Mouse (Mus musculus) liver, embryonic 11.5 days (tissue): ENCODE measurements around the gene Popdc2. TPM values are rescaled to one million over a fixed set of nuclear protein-coding genes. Genes with fewer than 3 reads are reported as not detected.

Experiments used
- ATAC-seq: fragments of 200-750 bp; cut with Nextera tagmentation; replicated peaks from 2 replicates; pipeline ENCODE4 v1.8.0; 2017; ENCODE audit warnings: moderate number of reproducible peaks, mild to moderate bottlenecking, moderate TSS enrichment, moderate library complexity; ENCODE audit not compliant: low FRiP score
- DNase-seq: peaks from one replicate; pipeline ENCODE4 v3.0.0-alpha.2; 2017; ENCODE audit warnings: low spot score
- H3K27ac ChIP-seq: fragments of 300-500 bp; sonication (generic); 2 replicates; pipeline ENCODE4 v1.5.1; 2014; ENCODE audit warnings: mild to moderate bottlenecking, low read depth, low read length, control low read depth
- H3K27me3 ChIP-seq: fragments of 300-500 bp; sonication (generic); replicated peaks from 2 replicates; pipeline ENCODE4 v1.6.1; 2014; ENCODE audit warnings: low read length, mixed read lengths; ENCODE audit not compliant: control insufficient read depth, insufficient read depth
- H3K36me3 ChIP-seq: fragments of 300-500 bp; sonication (generic); 2 replicates; pipeline ENCODE4 v1.6.1; 2014; ENCODE audit warnings: mild to moderate bottlenecking, low read length, moderate library complexity, mixed read lengths; ENCODE audit not compliant: control insufficient read depth, insufficient read depth
- H3K4me1 ChIP-seq: fragments of 300-500 bp; sonication (generic); replicated peaks from 2 replicates; pipeline ENCODE4 v1.6.1; 2014; ENCODE audit warnings: low read length, mixed read lengths; ENCODE audit not compliant: control insufficient read depth, insufficient read depth
- H3K4me2 ChIP-seq: fragments of 300-500 bp; sonication (generic); 2 replicates; pipeline ENCODE4 v1.6.1; 2014; ENCODE audit warnings: mild to moderate bottlenecking, control low read depth, moderate library complexity
- H3K4me3 ChIP-seq: fragments of 300-500 bp; sonication (generic); 2 replicates; pipeline ENCODE4 v1.5.1; 2014; ENCODE audit warnings: low read depth, low read length, control low read depth
- H3K9ac ChIP-seq: fragments of 300-500 bp; sonication (generic); 2 replicates; pipeline ENCODE4 v1.6.1; 2014; ENCODE audit warnings: low read depth, low read length, control low read depth
- H3K9me3 ChIP-seq: fragments of 300-500 bp; sonication (generic); 2 replicates; pipeline ENCODE4 v1.6.1; 2016; ENCODE audit warnings: low read length, inconsistent platforms, mixed read lengths; ENCODE audit not compliant: control insufficient read depth
- whole genome bisulfite sequencing: fragments of 180-500 bp; shearing (Covaris S2); extraction: QIAGEN DNeasy Blood & Tissue Kit; methylation state at CpG from one replicate; pipeline ENCODE4 v1.1.7; 2014; 5-methylcytosine and 5-hydroxymethylcytosine counted together
- polyA plus RNA-seq: library from polyadenylated mRNA; unstranded; fragments of >200 nt; fragmentation: Nextera tagmentation; extraction: Ambion mirVana; gene quantifications from 2 replicates; pipeline ENCODE4 v1.2.1, GENCODE M21; 2014

The Popdc2 gene
- polyA plus RNA-seq, 1 experiment from 2014 or later = 15.8 TPM

GRCm38 (mm10) chr16:38362493-38363255 is 665 bp downstream of the Popdc2 start:
- H3K27ac ChIP-seq = no peak overlapping the region; the same call in 1 of the 2 replicates
- H3K27me3 ChIP-seq = no peaks in the 10 kb centered on the region
- ATAC-seq (0 out of 2 replicates have a peak, but pooled peaks have one; percentile 27), DNase-seq (no peak)
- no peak overlapping the region for H3K9ac ChIP-seq
- H3K36me3 ChIP-seq = no peaks in the 10 kb centered on the region
- H3K4me2 ChIP-seq = peak overlapping the region; percentile 31
- H3K9me3 ChIP-seq = no peaks in the 10 kb centered on the region
- 64% methylated on average over 20 of the region's 20 CpGs for WGBS
- H3K4me1 ChIP-seq = peaks cover 19% of the 10 kb centered on the region; the same call in 1 of the 2 replicates
- H3K4me3 ChIP-seq = no peak overlapping the region

- 32% methylated on average over 3 of the region's 3 CpGs for WGBS
- Histone ChIP-seq H3K4me3 (no peak overlapping the region), H3K4me1 (peaks cover 19% of the 10 kb centered on the region), H3K4me2 (peak overlapping the region; percentile 31; the same call in 1 of the 2 replicates), H3K27me3 (no peaks in the 10 kb centered on the region), H3K27ac (no peak overlapping the region), H3K9me3 (no peaks in the 10 kb centered on the region), H3K9ac (no peak overlapping the region), H3K36me3 (no peaks in the 10 kb centered on the region)
- no peak for DNase-seq
- no peak for ATAC-seq
Observed at GRCm38 (mm10) chr16:38363256-38363595, 1.2 kb downstream of the Popdc2 start.

GRCm38 (mm10) chr16:38363657-38364056 is 1.6 kb downstream of the Popdc2 start:
- Histone ChIP-seq H3K36me3 (no peaks in the 10 kb centered on the region), H3K27ac (no peak overlapping the region), H3K27me3 (no peaks in the 10 kb centered on the region), H3K9me3 (no peaks in the 10 kb centered on the region), H3K9ac (no peak overlapping the region), H3K4me2 (peak overlapping the region; percentile 4; the same call in 1 of the 2 replicates), H3K4me3 (no peak overlapping the region), H3K4me1 (peaks cover 23% of the 10 kb centered on the region)
- DNase-seq (no peak), ATAC-seq (no peak)
- WGBS = 40% methylated on average over 7 of the region's 7 CpGs

GRCm38 (mm10) chr16:38365390-38365789 is 3.4 kb downstream of the Popdc2 start:
- ATAC-seq (no peak), DNase-seq (no peak)
- no peak overlapping the region for H3K9ac ChIP-seq
- no peaks in the 10 kb centered on the region for H3K36me3 ChIP-seq
- H3K4me1 ChIP-seq = peaks cover 37% of the 10 kb centered on the region
- H3K27ac ChIP-seq = no peak overlapping the region
- WGBS = 85% methylated on average over 10 of the region's 10 CpGs
- H3K27me3 ChIP-seq = no peaks in the 10 kb centered on the region
- H3K4me2 ChIP-seq = 0 out of 2 replicates have a peak overlapping the region, but pooled peaks have one; percentile 2
- no peak overlapping the region for H3K4me3 ChIP-seq
- no peaks in the 10 kb centered on the region for H3K9me3 ChIP-seq

- no peak overlapping the region for H3K27ac ChIP-seq
- peaks cover 45% of the 10 kb centered on the region for H3K4me1 ChIP-seq
- no peaks in the 10 kb centered on the region for H3K9me3 ChIP-seq
- no peaks in the 10 kb centered on the region for H3K27me3 ChIP-seq
- no peak overlapping the region for H3K4me3 ChIP-seq
- H3K9ac ChIP-seq = no peak overlapping the region
- DNase-seq = no peak
- no peak overlapping the region for H3K4me2 ChIP-seq
- no peaks in the 10 kb centered on the region for H3K36me3 ChIP-seq
- WGBS = 82% methylated on average over 4 of the region's 4 CpGs
- no peak for ATAC-seq
Observed at GRCm38 (mm10) chr16:38366231-38366630, 4.2 kb downstream of the Popdc2 start.

GRCm38 (mm10) chr16:38368336-38368735 is 6.3 kb downstream of the Popdc2 start:
- Histone ChIP-seq H3K9me3 (no peaks in the 10 kb centered on the region), H3K36me3 (no peaks in the 10 kb centered on the region), H3K4me2 (peak overlapping the region; percentile 14; the same call in 1 of the 2 replicates), H3K27me3 (no peaks in the 10 kb centered on the region), H3K9ac (0 out of 2 replicates have a peak overlapping the region, but pooled peaks have one; percentile 35), H3K27ac (0 out of 2 replicates have a peak overlapping the region, but pooled peaks have one; percentile 28), H3K4me1 (peaks cover 45% of the 10 kb centered on the region), H3K4me3 (no peak overlapping the region)
- WGBS = 43% methylated on average over 10 of the region's 10 CpGs
- DNase-seq (no peak), ATAC-seq (0 out of 2 replicates have a peak, but pooled peaks have one; percentile 16)

GRCm38 (mm10) chr16:38369000-38369399 is 7.0 kb downstream of the Popdc2 start:
- no peak overlapping the region for H3K27ac ChIP-seq
- no peak overlapping the region for H3K4me2 ChIP-seq
- H3K4me1 ChIP-seq = peaks cover 44% of the 10 kb centered on the region
- DNase-seq (no peak), ATAC-seq (no peak)
- no peaks in the 10 kb centered on the region for H3K9me3 ChIP-seq
- no peak overlapping the region for H3K9ac ChIP-seq
- WGBS = 86% methylated on average over 7 of the region's 7 CpGs
- no peaks in the 10 kb centered on the region for H3K36me3 ChIP-seq
- H3K27me3 ChIP-seq = no peaks in the 10 kb centered on the region
- no peak overlapping the region for H3K4me3 ChIP-seq

GRCm38 (mm10) chr16:38369431-38369830 is 7.4 kb downstream of the Popdc2 start:
- Histone ChIP-seq H3K36me3 (no peaks in the 10 kb centered on the region), H3K4me3 (no peak overlapping the region), H3K9ac (no peak overlapping the region), H3K27ac (no peak overlapping the region), H3K4me1 (peaks cover 44% of the 10 kb centered on the region), H3K4me2 (no peak overlapping the region), H3K27me3 (no peaks in the 10 kb centered on the region), H3K9me3 (no peaks in the 10 kb centered on the region)
- ATAC-seq (no peak), DNase-seq (no peak)
- 87% methylated on average over 8 of the region's 8 CpGs for WGBS
